Mouse (Mus musculus): ENCODE results near the gene Fam129b.

The Fam129b gene

DNA sequence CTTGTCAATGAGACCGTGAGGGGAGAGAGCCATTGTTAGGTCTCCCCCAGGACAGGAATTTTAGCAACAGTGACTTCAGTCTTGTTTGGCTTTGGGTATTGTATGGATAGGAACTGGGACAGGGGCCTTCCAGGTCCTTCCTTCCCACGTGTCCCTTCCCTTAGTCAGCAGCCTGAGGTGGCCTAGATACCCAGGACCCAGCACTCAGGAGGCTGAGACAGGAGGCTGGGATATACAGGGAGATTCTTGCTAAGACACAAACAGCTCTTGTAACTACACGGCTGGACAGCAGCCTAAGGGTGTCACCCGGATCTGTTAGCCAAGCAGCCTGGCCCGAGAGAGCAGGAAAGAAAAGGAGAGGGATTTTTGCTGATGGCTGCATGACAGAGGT lies 16.3 kb upstream of the Fam129b start:
- no peak for DNase-seq (ENCODE audit: extremely low read depth, low read depth)

DNA sequence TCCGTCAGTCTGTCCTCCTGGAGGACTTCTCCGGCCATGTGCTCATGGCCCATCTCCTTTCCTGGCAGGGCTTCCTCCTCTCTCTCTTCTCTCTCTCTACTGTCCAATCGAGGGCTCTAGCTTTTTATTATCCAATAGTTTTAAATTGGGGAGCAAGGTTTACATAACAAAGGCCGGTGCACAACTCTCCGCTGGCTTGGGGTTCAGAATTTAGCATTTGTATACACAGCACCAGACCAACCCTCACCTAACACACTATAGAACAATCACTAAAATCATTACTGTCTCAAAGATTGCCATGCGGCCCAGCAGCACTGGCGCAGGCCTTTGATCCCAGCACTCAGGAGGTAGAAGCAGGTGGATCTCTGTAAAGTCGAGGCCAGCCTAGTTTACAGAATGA lies 15.1 kb upstream of the Fam129b start:
- DNase-seq (ENCODE audit: extremely low read depth, low read depth) = no peak

DNA sequence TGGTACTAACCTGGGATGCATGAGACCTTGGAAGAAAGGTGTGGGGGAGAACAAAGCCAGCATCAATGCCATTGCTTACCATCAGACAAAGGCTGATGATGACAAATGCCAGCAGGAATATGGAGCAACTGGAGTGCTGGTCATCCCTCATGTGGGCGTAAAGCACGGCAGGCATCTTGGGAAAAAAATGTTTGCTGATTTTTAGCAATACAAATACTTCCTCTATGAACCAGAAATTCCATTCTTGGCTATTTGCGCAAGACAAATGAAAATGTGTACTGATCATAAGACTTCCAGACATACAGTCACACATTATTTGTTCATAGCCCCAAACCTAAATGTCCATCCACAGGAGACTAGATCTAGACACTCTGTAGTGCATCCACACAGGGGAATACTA lies 12.6 kb upstream of the Fam129b start:
- no peak for DNase-seq (ENCODE audit: extremely low read depth, low read depth)

DNA sequence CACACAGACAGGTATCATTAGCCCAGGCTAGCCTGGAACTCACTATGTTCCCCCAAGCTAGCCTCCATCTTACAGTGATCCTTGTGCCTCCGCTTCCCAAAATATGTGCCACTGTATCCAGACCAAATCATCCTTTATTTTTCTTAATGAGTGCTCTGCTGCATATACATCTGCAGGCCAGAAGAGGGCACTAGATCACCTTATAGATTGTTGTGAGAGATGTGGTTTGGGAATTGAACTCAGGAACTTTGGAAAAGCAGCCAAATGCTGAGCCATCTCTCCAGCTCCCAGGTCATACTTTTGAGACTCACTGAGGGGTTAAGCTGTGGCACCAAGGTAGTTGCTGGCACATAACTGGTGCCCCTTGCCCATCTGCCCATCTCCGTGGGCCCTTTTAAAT lies 11.2 kb upstream of the Fam129b start:
- no peak for DNase-seq (ENCODE audit: extremely low read depth, low read depth)

DNA sequence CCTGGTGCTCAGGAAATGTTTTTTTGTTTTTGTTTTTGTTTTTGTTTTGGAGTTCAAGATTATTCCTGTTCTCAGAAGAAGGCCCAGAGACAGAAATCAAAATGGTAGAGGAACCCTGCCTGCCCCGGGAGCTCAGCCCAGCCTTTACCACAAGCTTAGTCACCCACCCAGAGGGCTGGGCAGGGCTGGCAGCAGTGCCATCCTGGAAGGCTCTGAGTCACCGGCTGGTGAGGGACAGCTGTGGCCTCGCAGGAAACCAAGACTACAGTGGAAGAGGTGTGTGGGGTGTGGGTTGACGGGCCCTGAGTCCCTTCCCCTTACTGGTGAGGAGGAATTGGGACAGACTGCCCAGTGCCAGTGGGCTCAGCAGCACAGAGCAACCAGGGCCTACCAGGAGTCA lies 8.6 kb upstream of the Fam129b start:
- no peak for DNase-seq (ENCODE audit: extremely low read depth, low read depth)

DNA sequence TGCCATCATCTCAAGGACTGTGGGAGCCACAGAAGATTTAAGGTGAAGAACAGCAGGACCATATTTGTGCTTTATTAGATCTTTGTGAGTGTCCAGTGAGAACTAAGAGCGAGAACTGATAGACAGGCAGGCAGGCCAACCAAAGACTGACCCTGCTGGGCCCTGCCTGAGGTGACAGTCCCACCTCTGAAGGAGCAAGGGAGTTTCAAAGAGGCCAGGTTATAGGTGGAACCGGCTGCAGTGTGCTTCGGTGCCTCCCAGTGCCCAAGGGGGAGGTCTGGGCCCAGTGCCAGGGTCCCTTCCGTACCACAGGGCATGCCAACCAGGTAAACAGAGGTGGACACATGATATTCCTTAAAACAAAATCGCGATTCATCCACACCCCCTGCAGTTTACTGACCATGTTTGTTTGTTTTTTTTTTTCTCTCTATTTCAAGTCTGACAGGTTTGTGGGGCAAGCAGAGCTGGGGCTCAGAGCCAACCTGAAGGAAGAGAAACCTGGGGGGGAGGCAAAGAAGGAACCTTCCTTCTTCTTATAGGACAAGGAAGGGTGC lies 6.1 kb upstream of the Fam129b start:
- no peak for DNase-seq (ENCODE audit: extremely low read depth, low read depth)

DNA sequence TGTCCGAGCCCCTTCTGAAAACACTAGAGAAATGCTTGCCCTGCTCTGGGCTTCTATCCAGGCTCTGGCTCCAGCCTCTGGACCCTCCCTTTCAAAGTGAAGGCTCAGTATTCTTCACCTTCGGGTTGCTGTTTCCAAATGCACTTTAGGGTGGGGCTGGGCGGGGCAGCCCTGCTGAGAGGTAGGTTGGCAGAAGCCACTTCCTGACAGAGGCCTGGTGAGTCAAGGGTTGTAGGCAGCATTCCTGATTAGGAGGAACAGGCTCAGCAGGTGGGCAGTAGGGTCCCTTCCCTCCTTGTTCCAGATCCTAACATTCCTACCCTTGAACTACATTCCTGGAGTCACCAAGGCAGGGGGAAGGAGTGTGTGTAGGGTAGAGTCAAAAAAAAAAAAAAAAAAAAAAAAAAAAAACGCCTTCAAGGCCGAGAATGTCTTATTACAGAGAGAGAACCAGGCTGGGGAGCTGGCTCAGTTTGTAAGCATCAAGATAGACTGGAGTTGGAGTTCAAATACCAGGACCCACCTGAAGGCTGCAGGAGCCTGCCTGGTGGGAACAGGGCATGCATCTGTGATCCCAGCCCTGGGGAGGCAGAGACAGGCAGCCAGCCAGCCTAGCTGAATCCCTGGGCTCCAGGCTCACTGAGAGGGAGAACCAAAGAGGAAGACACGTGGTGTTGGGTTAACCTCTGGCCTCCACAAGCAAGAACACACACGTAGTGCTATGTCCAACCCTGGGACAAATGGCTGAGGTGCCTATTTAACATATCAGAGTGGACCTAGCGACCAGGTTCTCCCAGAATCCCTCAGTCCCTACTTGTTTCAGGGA lies 5.4 kb upstream of the Fam129b start:
- DNase-seq (ENCODE audit: extremely low read depth, low read depth) = no peak

DNA sequence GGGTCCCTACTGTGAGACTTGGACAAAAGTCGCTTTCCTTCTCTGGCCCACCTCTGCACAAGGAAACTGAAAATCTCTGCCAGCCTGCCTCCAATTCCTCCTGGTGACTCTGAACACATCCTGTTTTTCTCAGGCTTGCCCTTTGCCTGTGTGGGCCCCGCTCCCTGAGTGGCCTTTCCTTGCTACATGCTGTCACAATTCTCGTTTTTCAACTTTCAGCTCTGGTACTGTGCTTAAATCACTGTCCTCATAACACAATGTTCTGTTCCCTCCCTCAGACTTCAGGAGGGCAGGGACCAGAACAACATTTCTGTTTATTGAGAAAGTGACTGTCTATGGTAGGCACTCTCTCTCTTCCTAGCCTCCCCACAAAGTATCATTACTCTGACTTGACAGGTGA lies 1.8 kb upstream of the Fam129b start:
- no peak for DNase-seq (ENCODE audit: extremely low read depth, low read depth)

DNA sequence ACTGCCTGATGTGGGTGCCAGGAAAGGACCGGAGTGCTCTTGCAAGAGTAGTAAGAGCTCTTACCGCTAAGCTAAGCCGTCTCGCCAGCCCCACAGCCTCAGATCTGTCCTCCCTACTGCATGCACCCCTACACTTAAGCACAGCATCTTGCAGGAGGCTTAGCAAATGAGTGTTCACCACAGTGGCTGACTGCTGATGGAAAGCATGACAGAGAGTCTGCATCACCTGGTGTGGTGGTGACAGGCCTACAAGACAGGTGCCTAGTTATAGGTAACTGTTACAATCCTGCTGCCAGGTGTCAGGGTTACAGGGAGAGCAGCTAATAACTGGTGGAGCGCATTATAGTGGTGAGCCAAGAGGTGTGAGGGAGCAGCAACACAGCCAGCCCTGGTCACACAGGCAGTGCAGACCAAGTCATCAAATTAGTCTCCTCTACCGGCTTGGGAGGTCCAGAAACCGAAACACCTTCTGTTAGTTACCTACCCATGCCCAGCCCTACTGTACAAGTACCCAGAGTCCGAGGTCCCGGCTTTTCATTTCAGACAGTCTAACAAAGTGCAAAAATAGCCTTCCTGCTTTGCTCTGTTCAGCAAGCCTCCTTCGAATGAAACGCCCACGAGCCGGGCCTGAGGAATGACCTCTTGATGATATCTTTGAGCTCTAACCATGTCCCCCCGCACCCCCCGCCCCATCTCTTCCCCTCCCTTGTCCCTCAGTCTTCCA lies 801 bp upstream of the Fam129b start:
- DNase-seq (ENCODE audit: extremely low read depth, low read depth) = no peak

DNA sequence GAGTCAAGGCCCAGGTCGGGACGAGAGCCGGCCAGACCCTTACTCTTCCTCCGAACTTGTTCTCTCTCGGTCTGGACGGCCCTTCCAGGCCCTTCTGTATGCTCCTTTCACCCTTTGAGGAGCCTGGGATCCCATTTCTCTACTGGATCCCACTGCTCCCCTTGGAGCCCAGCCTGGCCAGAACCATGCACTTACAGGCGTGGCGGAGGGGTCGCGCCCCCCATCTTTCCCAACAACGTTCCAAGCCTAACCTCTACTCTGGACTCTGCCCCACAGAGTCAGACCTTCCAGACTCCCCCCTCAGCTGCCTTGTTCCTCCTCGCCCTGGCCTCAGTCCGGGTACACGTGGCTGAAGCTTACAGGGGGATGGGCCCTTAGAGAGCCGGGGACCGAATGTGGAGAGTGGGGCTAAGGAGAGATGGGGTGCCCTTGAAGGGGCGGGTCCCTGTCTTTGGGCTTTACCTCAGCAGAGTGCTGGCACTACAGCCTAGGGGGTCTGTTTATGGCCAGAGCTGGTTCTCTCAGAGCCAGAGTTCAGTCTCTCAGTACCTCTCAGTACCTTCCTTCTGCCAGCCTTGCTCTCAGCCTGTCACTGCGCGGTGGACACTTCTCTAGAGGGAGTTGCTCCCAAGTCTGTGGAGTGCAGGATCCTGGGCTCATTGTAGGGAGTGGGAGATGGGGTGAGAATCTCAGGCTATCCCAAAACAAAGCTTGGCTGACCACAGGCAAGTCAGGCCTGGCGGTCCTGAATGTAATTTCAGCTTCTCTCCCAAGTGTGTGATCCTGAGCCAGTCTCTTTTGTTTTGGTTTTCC lies 782 bp downstream of the Fam129b start:
- no peak for DNase-seq (ENCODE audit: extremely low read depth, low read depth)

DNA sequence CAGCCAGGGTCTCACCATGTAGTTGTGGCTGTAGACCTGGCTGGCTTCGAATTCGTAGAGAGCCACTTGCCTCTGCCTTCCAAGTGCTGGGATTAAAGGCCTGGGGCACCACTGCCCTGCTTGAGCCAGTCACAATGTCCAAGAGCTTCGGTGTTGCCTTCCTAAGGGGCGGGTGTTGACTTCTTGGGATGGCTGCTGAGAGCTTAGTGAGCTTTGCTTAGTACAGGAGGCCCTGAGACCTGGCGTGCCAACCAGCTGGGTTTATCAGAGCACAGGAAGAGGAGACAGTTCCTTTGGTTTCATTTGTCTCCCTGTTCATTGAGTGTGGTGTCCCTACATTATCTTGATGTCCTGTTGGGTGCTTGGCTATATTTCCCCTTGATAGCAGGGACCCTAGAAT lies 1.4 kb downstream of the Fam129b start:
- no peak for DNase-seq (ENCODE audit: extremely low read depth, low read depth)

DNA sequence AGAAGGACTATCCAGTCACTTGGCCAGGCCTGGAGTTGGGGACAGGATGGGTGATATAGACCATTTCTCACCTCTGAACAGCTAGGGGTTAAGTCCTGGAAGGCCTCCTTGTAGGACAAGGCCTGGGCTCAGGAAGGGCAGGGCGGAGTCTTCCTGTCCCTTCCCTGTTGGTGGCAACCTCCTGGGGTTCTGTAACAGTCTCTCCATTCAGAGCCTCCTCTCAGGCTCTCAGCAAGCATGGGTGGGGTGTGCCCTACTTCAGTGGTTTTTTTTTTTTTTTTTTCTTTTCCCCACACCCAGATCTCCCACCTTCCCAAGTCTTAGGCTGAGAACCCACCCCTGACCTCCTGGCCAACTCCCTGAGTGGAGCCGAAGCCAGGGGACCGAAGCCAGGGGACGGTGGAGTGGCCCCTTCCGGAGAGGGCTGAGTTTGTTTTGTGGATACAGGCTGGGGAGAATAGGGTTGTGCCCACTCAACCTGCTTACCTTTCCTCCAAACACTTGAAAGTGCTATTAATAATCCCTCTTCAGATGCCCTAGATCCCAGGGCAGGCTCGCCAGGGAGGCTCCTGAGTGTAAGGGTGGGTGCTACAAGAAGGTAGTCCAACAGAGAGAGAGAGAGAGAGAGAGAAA lies 2.0 kb downstream of the Fam129b start:
- DNase-seq (ENCODE audit: extremely low read depth, low read depth) = no peak

DNA sequence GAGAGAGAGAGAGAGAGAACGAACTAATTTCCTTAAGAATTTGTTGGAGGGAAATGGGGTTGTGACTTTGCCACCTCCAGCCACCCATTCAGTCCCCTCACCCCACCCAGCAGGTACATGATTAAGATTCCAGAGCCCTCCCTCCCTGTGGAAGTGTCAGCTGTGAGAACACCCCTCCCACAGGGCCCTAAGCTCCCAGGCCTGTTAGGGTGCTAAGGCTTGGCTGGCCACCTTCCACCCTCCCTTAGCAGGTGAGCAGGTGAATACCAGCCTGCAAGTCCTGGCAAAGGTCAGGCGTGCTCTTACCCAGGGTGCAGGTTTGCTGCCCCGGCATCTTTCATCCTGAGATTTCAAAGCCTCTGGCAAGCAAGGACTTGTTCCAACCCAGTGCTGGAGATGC lies 2.5 kb downstream of the Fam129b start:
- no peak for DNase-seq (ENCODE audit: extremely low read depth, low read depth)

DNA sequence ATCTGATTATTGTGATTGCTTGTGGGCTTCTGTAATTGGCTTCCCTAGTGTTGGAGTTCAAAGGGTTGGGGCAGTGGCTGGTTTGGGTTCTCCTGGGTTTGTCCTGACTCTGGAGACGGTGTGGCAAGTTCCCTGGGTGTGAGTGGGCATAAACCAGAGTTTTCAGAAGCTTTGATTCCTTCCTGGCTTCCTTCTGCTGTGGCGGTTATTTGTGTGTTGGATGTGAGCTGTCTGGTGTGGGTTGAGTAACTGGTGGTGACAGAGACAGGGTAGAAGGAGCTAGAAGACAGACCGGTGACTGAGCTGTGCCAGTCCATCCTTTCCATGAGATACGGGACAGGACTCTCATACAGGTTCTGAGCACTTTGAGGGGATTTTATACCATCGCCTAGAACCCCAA lies 3.7 kb downstream of the Fam129b start:
- DNase-seq (ENCODE audit: extremely low read depth, low read depth) = no peak

DNA sequence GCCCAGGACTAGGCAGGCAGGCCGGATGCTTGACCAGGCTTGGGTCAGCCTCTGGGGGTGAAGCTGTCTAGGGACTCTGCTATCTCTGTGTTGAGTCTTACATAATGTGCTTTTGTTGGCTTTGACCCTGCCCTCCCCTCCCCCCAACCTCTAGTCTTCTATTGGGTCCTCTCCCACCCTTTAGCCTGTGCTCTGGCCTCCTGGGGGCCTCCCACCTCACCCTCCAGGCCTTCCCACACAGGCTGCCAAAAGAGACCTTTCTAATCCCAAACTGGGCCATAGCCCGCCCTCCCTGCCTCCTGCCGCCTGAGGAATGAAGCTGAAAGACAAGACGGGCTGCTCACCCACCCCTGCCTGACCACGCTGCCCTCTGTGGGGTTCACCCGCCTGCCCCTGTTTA lies 5.1 kb downstream of the Fam129b start:
- no peak for DNase-seq (ENCODE audit: extremely low read depth, low read depth)

DNA sequence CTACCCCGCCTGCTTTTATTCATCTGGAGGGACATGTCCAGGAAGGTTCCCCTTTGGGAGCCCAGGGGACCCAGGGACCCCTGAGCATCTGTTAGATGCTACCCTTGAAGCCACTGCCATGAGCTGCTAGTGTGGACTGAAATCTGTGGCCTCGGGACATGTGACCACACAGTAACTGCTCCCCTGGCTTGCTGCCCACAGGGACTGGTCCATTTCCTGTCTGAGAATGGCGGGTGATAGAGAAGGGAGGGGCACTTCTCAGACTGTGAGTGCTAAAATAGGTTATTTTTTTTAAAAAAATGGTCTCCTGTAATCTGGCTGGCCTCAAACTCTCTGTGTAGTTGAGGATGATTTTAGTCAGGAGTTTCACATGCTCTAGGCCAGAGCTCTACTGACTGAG lies 5.8 kb downstream of the Fam129b start:
- DNase-seq (ENCODE audit: extremely low read depth, low read depth) = no peak

DNA sequence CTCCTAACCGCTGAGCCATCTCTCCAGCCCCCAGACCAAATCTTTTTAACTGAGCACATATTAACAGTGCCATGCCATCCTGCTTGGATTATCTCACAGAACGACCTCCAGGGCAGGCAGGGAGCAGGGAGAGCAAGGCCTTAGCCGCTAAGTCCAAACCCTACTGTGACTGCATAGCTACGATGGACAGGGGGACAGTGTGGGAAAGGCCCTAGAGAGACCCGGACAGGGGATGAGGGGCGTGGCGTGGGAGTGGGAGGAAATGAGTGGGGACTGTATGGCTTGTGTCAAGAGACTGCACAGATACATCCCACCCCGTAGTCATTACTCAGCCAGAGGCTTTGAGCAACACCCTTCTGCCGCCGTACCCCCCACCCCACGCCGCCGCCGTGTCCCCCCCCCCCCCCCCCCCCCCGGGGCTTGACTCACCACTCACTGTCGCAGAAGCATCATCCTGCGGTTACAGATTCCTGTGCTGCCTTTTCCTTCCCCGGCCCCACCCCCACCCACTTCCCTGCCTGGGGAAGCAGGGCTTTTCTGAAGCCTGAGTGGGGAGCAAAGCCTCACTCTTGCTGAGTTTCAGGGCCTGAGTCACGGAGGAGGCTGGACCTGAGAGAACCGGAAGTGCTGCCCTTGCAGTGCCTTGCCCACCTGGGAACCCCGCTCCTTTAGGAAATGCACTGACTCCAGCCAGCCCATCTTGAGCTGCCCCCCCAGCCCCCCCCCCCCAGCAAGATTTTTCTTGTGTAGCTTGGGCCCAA lies 6.5 kb downstream of the Fam129b start:
- no peak for DNase-seq (ENCODE audit: extremely low read depth, low read depth)

DNA sequence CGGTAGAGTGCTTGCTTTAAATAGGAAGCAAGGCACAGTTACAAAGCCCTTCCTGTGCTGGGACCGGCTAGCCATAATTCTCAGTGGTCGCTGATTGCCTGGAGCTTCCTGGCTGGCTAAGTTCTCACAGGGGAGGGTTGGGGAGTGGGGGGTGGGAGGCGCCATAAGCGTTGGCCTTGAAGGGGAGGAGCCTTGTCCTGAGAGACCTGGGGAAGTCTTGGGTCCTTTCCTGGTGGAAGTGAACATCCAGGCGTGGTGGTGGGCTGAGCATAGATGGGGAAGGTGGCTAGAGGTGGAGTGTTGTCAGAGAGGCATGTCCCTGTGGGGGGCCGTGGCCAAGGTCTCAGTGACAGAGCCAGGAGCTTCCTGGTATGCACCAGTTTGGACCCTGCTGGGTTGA lies 8.8 kb downstream of the Fam129b start:
- DNase-seq (ENCODE audit: extremely low read depth, low read depth) = no peak

DNA sequence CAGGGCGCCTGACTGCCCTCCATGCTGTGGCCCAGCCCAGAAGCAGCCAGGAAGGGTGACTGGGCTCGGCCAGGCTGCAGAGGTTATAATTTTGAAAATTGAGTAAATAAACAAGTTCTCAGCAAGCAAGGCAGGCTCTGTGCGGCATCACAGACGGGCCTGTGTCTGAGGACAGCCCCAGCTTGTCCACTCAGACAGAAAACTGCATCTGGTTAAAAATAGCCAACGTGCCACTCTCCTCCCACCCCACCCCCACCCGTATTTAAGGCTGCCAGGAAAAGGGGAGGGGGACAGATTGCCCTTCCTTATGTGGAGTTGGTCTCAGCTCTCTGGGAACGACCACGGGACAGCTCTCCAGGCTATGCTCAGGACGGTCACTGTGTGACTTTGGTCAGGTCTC lies 12.1 kb downstream of the Fam129b start:
- DNase-seq (ENCODE audit: extremely low read depth, low read depth) = no peak

DNA sequence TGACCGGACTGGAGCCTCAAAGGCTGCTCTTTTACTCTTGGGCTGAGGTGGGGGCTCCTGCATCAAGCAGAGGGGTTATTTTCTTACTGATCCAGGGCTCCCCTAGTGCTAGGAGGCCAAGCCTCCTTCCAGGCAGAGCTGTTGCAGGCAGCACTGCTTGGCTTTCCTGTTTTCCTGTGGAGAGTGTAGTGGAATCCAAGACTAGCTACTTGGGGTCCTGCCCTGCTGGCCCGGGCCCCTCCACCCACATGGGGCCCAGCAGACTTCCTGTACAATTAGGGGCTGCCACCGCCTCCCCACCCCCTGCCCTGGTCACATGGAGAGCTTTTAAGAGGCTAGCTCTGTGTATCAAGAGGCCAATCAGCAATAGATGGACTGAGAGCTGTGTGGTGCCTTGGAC lies 12.6 kb downstream of the Fam129b start:
- DNase-seq (ENCODE audit: extremely low read depth, low read depth) = no peak

DNA sequence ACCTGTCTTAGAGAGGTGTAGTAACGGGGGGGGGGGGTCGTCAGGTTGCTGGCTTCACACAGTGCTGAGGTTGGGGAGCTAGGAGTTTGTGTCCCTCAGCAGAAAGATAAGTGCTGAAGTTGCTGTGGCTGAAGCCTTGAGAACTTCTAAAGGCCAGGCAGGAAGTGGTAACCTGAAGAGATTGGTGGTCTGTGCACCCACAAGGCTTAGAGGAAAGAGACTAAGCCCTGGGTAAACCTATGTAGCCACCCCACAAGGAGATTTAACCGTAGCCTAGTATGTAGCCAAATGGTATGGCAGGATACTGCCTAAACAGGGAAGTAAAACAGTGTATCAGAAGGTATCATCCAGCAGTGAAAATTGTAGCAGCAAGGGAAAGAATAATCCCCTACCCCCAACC lies 14.4 kb downstream of the Fam129b start:
- no peak for DNase-seq (ENCODE audit: extremely low read depth, low read depth)

All from MEL-GATA-1-ER (cell line).